Mouse (Mus musculus): ENCODE data around the gene Whrn.

- TF ChIP-seq POLR2A (IDR thresholded peaks at IDR 0.05; ENCODE audit: insufficient read depth, low read depth, low read length) (no peak), CTCF (IDR thresholded peaks at IDR 0.05) (no peak), EP300 (IDR thresholded peaks at IDR 0.05; ENCODE audit: insufficient read depth, low read depth, low read length) (no peak)
These were observed 124.9 kb downstream of the Whrn start for GRCm38 (mm10) chr4:63370897-63371296.

Measured in heart, adult 2 months (tissue).